12 mouse cellular contexts compared by ENCODE assay signal in the genomic region with DNA sequence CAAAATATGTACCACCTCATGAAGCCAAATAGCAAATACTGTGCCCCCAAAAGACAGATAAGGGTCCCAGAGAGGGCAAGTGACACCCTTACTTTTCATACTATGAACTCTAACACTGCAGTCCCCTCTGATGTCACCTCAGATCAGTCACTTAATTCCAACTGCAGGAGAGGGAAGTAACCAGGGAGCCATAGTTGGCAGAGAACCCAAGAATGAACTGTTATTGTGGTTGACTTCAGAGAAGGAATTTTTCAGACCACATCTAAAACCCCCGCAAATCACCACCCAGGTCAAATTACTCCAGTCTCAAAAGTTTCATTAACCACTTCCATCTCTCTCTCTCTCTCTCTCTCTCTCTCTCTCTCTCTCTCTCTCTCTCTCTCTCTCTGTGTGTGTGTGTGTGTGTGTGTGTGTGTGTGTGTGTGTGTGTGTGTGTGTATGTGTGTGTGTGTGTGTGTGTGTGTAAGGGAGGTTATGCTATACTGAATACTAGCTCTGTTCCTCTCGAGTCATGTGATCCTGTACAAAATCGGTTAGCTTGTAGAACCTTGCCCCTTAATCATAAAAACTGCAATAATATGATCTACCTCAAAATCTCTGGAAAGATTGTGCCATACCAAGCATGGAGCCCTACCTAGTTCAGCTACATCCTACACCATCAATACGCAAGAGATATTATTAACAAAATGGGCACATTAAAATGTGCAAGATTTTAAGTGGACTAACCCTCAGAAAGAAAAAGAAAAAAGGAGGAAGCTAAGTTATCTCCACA.
DNase-seq lines count a peak whose midpoint lies in the region; ATAC-seq and TF ChIP-seq lines count a peak whose summit lies in the region.
"Had no signal": no experiment of that assay in that cellular context is flagged by ENCODE, and none has a peak within 500 bp of the region (broad histone marks: within the 10 kb centered on the region; RNA-seq: fewer than 3 reads in every experiment).

No protein-coding gene starts in this region.

- H3K27me3 ChIP-seq in forebrain, embryonic 16.5 days (replicated peaks; ENCODE audit: control insufficient read depth, insufficient read depth, low read length), result no peaks in the 10 kb centered on the region
- no peaks in the 10 kb centered on the region for H3K27me3 ChIP-seq in forebrain, embryonic 11.5 days (ENCODE audit: control insufficient read depth, insufficient read depth, low read length)
- no peaks in the 10 kb centered on the region for H3K27me3 ChIP-seq in kidney, postnatal 0 days (ENCODE audit: insufficient read depth, low read length)
- H3K27me3 ChIP-seq in kidney, embryonic 15.5 days, result no peaks in the 10 kb centered on the region
- H3K27me3 ChIP-seq in intestine, embryonic 15.5 days (replicated peaks), result no peaks in the 10 kb centered on the region
- H3K27me3 ChIP-seq in thymus, adult 2 months (ENCODE audit: control insufficient read depth, insufficient read depth, low read length), result no peaks in the 10 kb centered on the region

- no peaks in the 10 kb centered on the region for H3K36me3 ChIP-seq in forebrain, embryonic 16.5 days (ENCODE audit: control insufficient read depth, insufficient read depth)
- no peaks in the 10 kb centered on the region for H3K36me3 ChIP-seq in forebrain, embryonic 11.5 days (ENCODE audit: control insufficient read depth, insufficient read depth, low read length)
- no peaks in the 10 kb centered on the region for H3K36me3 ChIP-seq in kidney, postnatal 0 days (ENCODE audit: insufficient read depth, low read length)
- H3K36me3 ChIP-seq in kidney, embryonic 15.5 days, result no peaks in the 10 kb centered on the region
- no peaks in the 10 kb centered on the region for H3K36me3 ChIP-seq in intestine, embryonic 15.5 days
- H3K36me3 ChIP-seq in thymus, adult 2 months (ENCODE audit: control insufficient read depth, insufficient read depth, low read length), result no peaks in the 10 kb centered on the region

- peaks cover 38% of the 10 kb centered on the region for H3K4me1 ChIP-seq in forebrain, embryonic 16.5 days (replicated peaks; ENCODE audit: control insufficient read depth, insufficient read depth, low read length)
- peaks cover 5% of the 10 kb centered on the region; the same call in 1 of the 2 replicates for H3K4me1 ChIP-seq in forebrain, embryonic 11.5 days (replicated peaks; ENCODE audit: control insufficient read depth, insufficient read depth, low read length)
- H3K4me1 ChIP-seq in kidney, postnatal 0 days (replicated peaks; ENCODE audit: insufficient read depth, low read length), result peaks cover 5% of the 10 kb centered on the region
- H3K4me1 ChIP-seq in kidney, embryonic 15.5 days, result peaks cover 12% of the 10 kb centered on the region; the same call in 1 of the 2 replicates
- peaks cover 14% of the 10 kb centered on the region for H3K4me1 ChIP-seq in intestine, embryonic 15.5 days (replicated peaks)
- no peaks in the 10 kb centered on the region for H3K4me1 ChIP-seq in thymus, adult 2 months (replicated peaks; ENCODE audit: control insufficient read depth, insufficient read depth, low read length)

- H3K4me3 ChIP-seq in forebrain, embryonic 16.5 days (replicated peaks; ENCODE audit: low read length), result no peak overlapping the region
- H3K4me3 ChIP-seq in forebrain, embryonic 11.5 days (ENCODE audit: low read depth, low read length), result no peak overlapping the region
- H3K4me3 ChIP-seq in kidney, postnatal 0 days (replicated peaks; ENCODE audit: low read depth, low read length), result no peak overlapping the region
- no peak overlapping the region for H3K4me3 ChIP-seq in kidney, embryonic 15.5 days (replicated peaks)
- no peak overlapping the region for H3K4me3 ChIP-seq in intestine, embryonic 15.5 days (replicated peaks)
- H3K4me3 ChIP-seq in thymus, adult 2 months (ENCODE audit: control insufficient read depth, insufficient read depth, low read length), result no peak overlapping the region

- 74% methylated on average over 4 of the region's 4 CpGs for WGBS in forebrain, embryonic 16.5 days
- WGBS in forebrain, embryonic 11.5 days, result 85% methylated on average over 4 of the region's 4 CpGs
- 47% methylated on average over 4 of the region's 4 CpGs for WGBS in kidney, postnatal 0 days
- 60% methylated on average over 4 of the region's 4 CpGs for WGBS in kidney, embryonic 15.5 days
- 62% methylated on average over 4 of the region's 4 CpGs for WGBS in intestine, embryonic 15.5 days
- WGBS in thymus, adult 2 months, result 58% methylated on average over 4 of the region's 4 CpGs

- H3K4me2 ChIP-seq in forebrain, embryonic 16.5 days (ENCODE audit: low read length), result no peak overlapping the region
- H3K4me2 ChIP-seq in forebrain, embryonic 11.5 days (ENCODE audit: low read depth, low read length, severe bottlenecking), result no peak overlapping the region
- H3K4me2 ChIP-seq in kidney, postnatal 0 days (ENCODE audit: low read length), result no peak overlapping the region
- no peak overlapping the region for H3K4me2 ChIP-seq in kidney, embryonic 15.5 days
- H3K4me2 ChIP-seq in intestine, embryonic 15.5 days (replicated peaks), result no peak overlapping the region

- no peaks in the 10 kb centered on the region for H3K9me3 ChIP-seq in forebrain, embryonic 16.5 days (ENCODE audit: control insufficient read depth, low read length)
- no peaks in the 10 kb centered on the region for H3K9me3 ChIP-seq in forebrain, embryonic 11.5 days (ENCODE audit: control insufficient read depth, low read length)
- no peaks in the 10 kb centered on the region for H3K9me3 ChIP-seq in kidney, postnatal 0 days (replicated peaks; ENCODE audit: low read length)
- no peaks in the 10 kb centered on the region for H3K9me3 ChIP-seq in kidney, embryonic 15.5 days (replicated peaks)
- H3K9me3 ChIP-seq in intestine, embryonic 15.5 days, result no peaks in the 10 kb centered on the region

- H3K27ac ChIP-seq in forebrain, embryonic 16.5 days (ENCODE audit: low read length), result peak overlapping the region; percentile 18
- H3K27ac ChIP-seq in forebrain, embryonic 11.5 days (ENCODE audit: low read depth, low read length), result no peak overlapping the region
- no peak overlapping the region for H3K27ac ChIP-seq in kidney, postnatal 0 days
- no peak overlapping the region for H3K27ac ChIP-seq in kidney, embryonic 15.5 days
- 0 out of 2 replicates have a peak overlapping the region, but pooled peaks have one; percentile 14 for H3K27ac ChIP-seq in intestine, embryonic 15.5 days
- H3K27ac ChIP-seq in thymus, adult 2 months (ENCODE audit: control insufficient read depth, insufficient read depth, low read length), result no peak overlapping the region

- DNase-seq in forebrain, embryonic 11.5 days (ENCODE audit: low spot score), result no peak
- DNase-seq in kidney, postnatal 0 days (ENCODE audit: low spot score), result peak; percentile 79
- peak; percentile 59 for DNase-seq in 416B (ENCODE audit: low read depth)
- no peak for DNase-seq in left cerebral cortex, adult 8-10 months (ENCODE audit: low spot score in 2 of 2)
- DNase-seq in thymus, adult 2 months, result no peak
- DNase-seq: gastrocnemius, postnatal 36 days; right cerebral cortex, postnatal 14 days; thymus, postnatal 25 days had no signal

- no peak for ATAC-seq in forebrain, embryonic 16.5 days
- ATAC-seq in forebrain, embryonic 11.5 days (replicated peaks; ENCODE audit: low FRiP score), result no peak
- ATAC-seq in kidney, postnatal 0 days (replicated peaks; ENCODE audit: low FRiP score, low read depth), result no peak
- no peak for ATAC-seq in kidney, embryonic 15.5 days (replicated peaks; ENCODE audit: low FRiP score)
- ATAC-seq in intestine, embryonic 15.5 days, result peak; percentile 61
- ATAC-seq: inflammation-experienced regulatory T-cells, adult 6 months had no signal

- no peak overlapping the region for H3K9ac ChIP-seq in forebrain, embryonic 16.5 days (replicated peaks; ENCODE audit: low read depth, low read length)
- H3K9ac ChIP-seq in forebrain, embryonic 11.5 days (ENCODE audit: low read length), result no peak overlapping the region
- no peak overlapping the region for H3K9ac ChIP-seq in kidney, postnatal 0 days (ENCODE audit: low read depth, low read length)
- no peak overlapping the region for H3K9ac ChIP-seq in kidney, embryonic 15.5 days
- H3K9ac ChIP-seq in intestine, embryonic 15.5 days, result no peak overlapping the region

- no peak for TF ChIP-seq POLR2A in thymus, adult 2 months (IDR thresholded peaks at IDR 0.05; ENCODE audit: control insufficient read depth, extremely low read depth, insufficient read depth, low read length, poor library complexity)

- TF ChIP-seq CTCF in kidney, postnatal 0 days (IDR thresholded peaks at IDR 0.05; ENCODE audit: low read depth), result no peak
- TF ChIP-seq CTCF in thymus, adult 2 months (IDR thresholded peaks at IDR 0.05; ENCODE audit: borderline replicate concordance, control insufficient read depth, extremely low read depth, insufficient read depth, low read length, poor library complexity), result no peak

Comparison
In these comparisons a context has a peak if more than half of its experiments do, and no peak if none do; other contexts are left out.
1. H3K27ac ChIP-seq: peak in forebrain, embryonic 16.5 days (single experiment) and intestine, embryonic 15.5 days (single experiment); none in forebrain, embryonic 11.5 days (single experiment), kidney, postnatal 0 days (single experiment), kidney, embryonic 15.5 days (single experiment) and thymus, adult 2 months (single experiment).
2. DNase-seq: peak in kidney, postnatal 0 days (single experiment) and 416B (single experiment); none in forebrain, embryonic 11.5 days (single experiment), left cerebral cortex, adult 8-10 months (0 of 2) and thymus, adult 2 months (single experiment).